Mouse (Mus musculus): ENCODE data around the gene Klrb1b. TPM values are rescaled to one million over a fixed set of nuclear protein-coding genes. Genes with fewer than 3 reads are reported as not detected.
A peak's percentile ranks its signal among the peaks of the same experiment; 100 is the strongest.

The Klrb1b gene
- polyA plus RNA-seq, 1 experiment from 2014 or later = not detected

GRCm38 (mm10) chr6:128851151-128851550 lies 25.0 kb upstream of the Klrb1b start:
- no peaks in the 10 kb centered on the region for H3K27me3 ChIP-seq (ENCODE audit: control insufficient read depth, insufficient read depth, low read length)
- 85% methylated on average over 2 of the region's 2 CpGs for WGBS

GRCm38 (mm10) chr6:128850671-128851070 lies 24.5 kb upstream of the Klrb1b start:
- Histone ChIP-seq H3K4me3 (ENCODE audit: low read length) (no peak overlapping the region), H3K27me3 (ENCODE audit: control insufficient read depth, insufficient read depth, low read length) (no peaks in the 10 kb centered on the region), H3K4me2 (replicated peaks; ENCODE audit: low read depth, low read length) (no peak overlapping the region), H3K36me3 (ENCODE audit: control insufficient read depth, insufficient read depth, low read length) (no peaks in the 10 kb centered on the region), H3K9ac (ENCODE audit: low read depth, low read length) (no peak overlapping the region), H3K4me1 (ENCODE audit: control insufficient read depth, insufficient read depth, low read length) (0 out of 2 replicates have a peak, but pooled peaks cover 2% of the 10 kb centered on the region), H3K9me3 (ENCODE audit: control insufficient read depth, low read length) (no peaks in the 10 kb centered on the region), H3K27ac (ENCODE audit: low read depth, low read length) (no peak overlapping the region)
- no peak for ATAC-seq (ENCODE audit: low FRiP score, low TSS enrichment)
- WGBS = 58% methylated on average over 2 of the region's 2 CpGs

More at GRCm38 (mm10) chr6:128851151-128851550, 25.0 kb upstream of the Klrb1b start:
- Histone ChIP-seq H3K36me3 (ENCODE audit: control insufficient read depth, insufficient read depth, low read length) (no peaks in the 10 kb centered on the region), H3K9me3 (ENCODE audit: control insufficient read depth, low read length) (no peaks in the 10 kb centered on the region), H3K4me3 (ENCODE audit: low read length) (no peak overlapping the region), H3K27ac (ENCODE audit: low read depth, low read length) (no peak overlapping the region), H3K4me2 (replicated peaks; ENCODE audit: low read depth, low read length) (no peak overlapping the region), H3K9ac (ENCODE audit: low read depth, low read length) (no peak overlapping the region), H3K4me1 (ENCODE audit: control insufficient read depth, insufficient read depth, low read length) (0 out of 2 replicates have a peak, but pooled peaks cover 4% of the 10 kb centered on the region)
- no peak for ATAC-seq (ENCODE audit: low FRiP score, low TSS enrichment)

GRCm38 (mm10) chr6:128849902-128850301 lies 23.8 kb upstream of the Klrb1b start:
- ATAC-seq (ENCODE audit: low FRiP score, low TSS enrichment) = no peak

GRCm38 (mm10) chr6:128847401-128847800 lies 21.3 kb upstream of the Klrb1b start:
- Histone ChIP-seq H3K36me3 (ENCODE audit: control insufficient read depth, insufficient read depth, low read length) (no peaks in the 10 kb centered on the region), H3K4me3 (ENCODE audit: low read length) (no peak overlapping the region), H3K27me3 (ENCODE audit: control insufficient read depth, insufficient read depth, low read length) (no peaks in the 10 kb centered on the region), H3K27ac (ENCODE audit: low read depth, low read length) (no peak overlapping the region), H3K9me3 (ENCODE audit: control insufficient read depth, low read length) (no peaks in the 10 kb centered on the region), H3K9ac (ENCODE audit: low read depth, low read length) (no peak overlapping the region), H3K4me2 (replicated peaks; ENCODE audit: low read depth, low read length) (no peak overlapping the region), H3K4me1 (ENCODE audit: control insufficient read depth, insufficient read depth, low read length) (no peaks in the 10 kb centered on the region)
- WGBS = 94% methylated on average over 4 of the region's 4 CpGs
- ATAC-seq (ENCODE audit: low FRiP score, low TSS enrichment) = no peak

More at GRCm38 (mm10) chr6:128849902-128850301, 23.8 kb upstream of the Klrb1b start:
- H3K27me3 ChIP-seq (ENCODE audit: control insufficient read depth, insufficient read depth, low read length) = no peaks in the 10 kb centered on the region
- H3K36me3 ChIP-seq (ENCODE audit: control insufficient read depth, insufficient read depth, low read length) = no peaks in the 10 kb centered on the region
- H3K9me3 ChIP-seq (ENCODE audit: control insufficient read depth, low read length) = no peaks in the 10 kb centered on the region
- H3K4me3 ChIP-seq (ENCODE audit: low read length) = no peak overlapping the region
- H3K4me2 ChIP-seq (replicated peaks; ENCODE audit: low read depth, low read length) = no peak overlapping the region
- 58% methylated on average over 2 of the region's 2 CpGs for WGBS
- no peak overlapping the region for H3K27ac ChIP-seq (ENCODE audit: low read depth, low read length)
- no peak overlapping the region for H3K9ac ChIP-seq (ENCODE audit: low read depth, low read length)
- H3K4me1 ChIP-seq (ENCODE audit: control insufficient read depth, insufficient read depth, low read length) = no peaks in the 10 kb centered on the region

- Histone ChIP-seq H3K36me3 (ENCODE audit: control insufficient read depth, insufficient read depth, low read length) (no peaks in the 10 kb centered on the region), H3K9me3 (ENCODE audit: control insufficient read depth, low read length) (no peaks in the 10 kb centered on the region), H3K9ac (ENCODE audit: low read depth, low read length) (no peak overlapping the region), H3K4me3 (ENCODE audit: low read length) (no peak overlapping the region), H3K27ac (ENCODE audit: low read depth, low read length) (no peak overlapping the region), H3K27me3 (ENCODE audit: control insufficient read depth, insufficient read depth, low read length) (no peaks in the 10 kb centered on the region), H3K4me2 (replicated peaks; ENCODE audit: low read depth, low read length) (no peak overlapping the region), H3K4me1 (ENCODE audit: control insufficient read depth, insufficient read depth, low read length) (0 out of 2 replicates have a peak, but pooled peaks cover 5% of the 10 kb centered on the region)
- no peak for ATAC-seq (ENCODE audit: low FRiP score, low TSS enrichment)
- WGBS = 74% methylated on average over 6 of the region's 9 CpGs
These were observed 19.9 kb upstream of the Klrb1b start for GRCm38 (mm10) chr6:128845998-128846542.

- ATAC-seq (ENCODE audit: low FRiP score, low TSS enrichment) = 0 out of 2 replicates have a peak, but pooled peaks have one; percentile 1
- 37% methylated on average over 7 of the region's 7 CpGs for WGBS
- Histone ChIP-seq H3K4me3 (ENCODE audit: low read length) (no peak overlapping the region), H3K4me2 (replicated peaks; ENCODE audit: low read depth, low read length) (0 out of 2 replicates have a peak overlapping the region, but pooled peaks have one; percentile 17), H3K27me3 (ENCODE audit: control insufficient read depth, insufficient read depth, low read length) (no peaks in the 10 kb centered on the region), H3K27ac (ENCODE audit: low read depth, low read length) (no peak overlapping the region), H3K36me3 (ENCODE audit: control insufficient read depth, insufficient read depth, low read length) (no peaks in the 10 kb centered on the region), H3K9me3 (ENCODE audit: control insufficient read depth, low read length) (no peaks in the 10 kb centered on the region), H3K9ac (ENCODE audit: low read depth, low read length) (no peak overlapping the region), H3K4me1 (ENCODE audit: control insufficient read depth, insufficient read depth, low read length) (0 out of 2 replicates have a peak, but pooled peaks cover 5% of the 10 kb centered on the region)
These were observed 19.3 kb upstream of the Klrb1b start for GRCm38 (mm10) chr6:128845319-128845979.

GRCm38 (mm10) chr6:128844586-128845080 lies 18.5 kb upstream of the Klrb1b start:
- H3K27ac ChIP-seq (ENCODE audit: low read depth, low read length) = no peak overlapping the region
- WGBS = 86% methylated on average over 5 of the region's 5 CpGs

GRCm38 (mm10) chr6:128844131-128844530 lies 18.0 kb upstream of the Klrb1b start:
- Histone ChIP-seq H3K9ac (ENCODE audit: low read depth, low read length) (no peak overlapping the region), H3K36me3 (ENCODE audit: control insufficient read depth, insufficient read depth, low read length) (no peaks in the 10 kb centered on the region), H3K4me2 (replicated peaks; ENCODE audit: low read depth, low read length) (peak overlapping the region; percentile 64), H3K4me1 (ENCODE audit: control insufficient read depth, insufficient read depth, low read length) (0 out of 2 replicates have a peak, but pooled peaks cover 9% of the 10 kb centered on the region), H3K9me3 (ENCODE audit: control insufficient read depth, low read length) (no peaks in the 10 kb centered on the region), H3K4me3 (ENCODE audit: low read length) (peak overlapping the region; percentile 89), H3K27ac (ENCODE audit: low read depth, low read length) (peak overlapping the region; percentile 20; the same call in 1 of the 2 replicates), H3K27me3 (ENCODE audit: control insufficient read depth, insufficient read depth, low read length) (no peaks in the 10 kb centered on the region)
- 26% methylated on average over 8 of the region's 8 CpGs for WGBS
- no peak for ATAC-seq (ENCODE audit: low FRiP score, low TSS enrichment)

More at GRCm38 (mm10) chr6:128844586-128845080, 18.5 kb upstream of the Klrb1b start:
- Histone ChIP-seq H3K4me1 (ENCODE audit: control insufficient read depth, insufficient read depth, low read length) (0 out of 2 replicates have a peak, but pooled peaks cover 9% of the 10 kb centered on the region), H3K27me3 (ENCODE audit: control insufficient read depth, insufficient read depth, low read length) (no peaks in the 10 kb centered on the region), H3K36me3 (ENCODE audit: control insufficient read depth, insufficient read depth, low read length) (no peaks in the 10 kb centered on the region), H3K4me2 (replicated peaks; ENCODE audit: low read depth, low read length) (no peak overlapping the region), H3K9me3 (ENCODE audit: control insufficient read depth, low read length) (no peaks in the 10 kb centered on the region), H3K4me3 (ENCODE audit: low read length) (no peak overlapping the region), H3K9ac (ENCODE audit: low read depth, low read length) (no peak overlapping the region)
- ATAC-seq (ENCODE audit: low FRiP score, low TSS enrichment) = no peak

GRCm38 (mm10) chr6:128843479-128843992 lies 17.4 kb upstream of the Klrb1b start:
- ATAC-seq (ENCODE audit: low FRiP score, low TSS enrichment) = peak; percentile 41
- peak overlapping the region; percentile 93 for H3K27ac ChIP-seq (ENCODE audit: low read depth, low read length)
- no peaks in the 10 kb centered on the region for H3K9me3 ChIP-seq (ENCODE audit: control insufficient read depth, low read length)
- H3K36me3 ChIP-seq (ENCODE audit: control insufficient read depth, insufficient read depth, low read length) = no peaks in the 10 kb centered on the region
- H3K4me2 ChIP-seq (replicated peaks; ENCODE audit: low read depth, low read length) = peak overlapping the region; percentile 64
- peak overlapping the region; percentile 68 for H3K9ac ChIP-seq (ENCODE audit: low read depth, low read length)
- no peaks in the 10 kb centered on the region for H3K27me3 ChIP-seq (ENCODE audit: control insufficient read depth, insufficient read depth, low read length)
- 0 out of 2 replicates have a peak, but pooled peaks cover 9% of the 10 kb centered on the region for H3K4me1 ChIP-seq (ENCODE audit: control insufficient read depth, insufficient read depth, low read length)
- WGBS = under 1% methylated on average over 22 of the region's 22 CpGs
- peak overlapping the region; percentile 89 for H3K4me3 ChIP-seq (ENCODE audit: low read length)

Measured in kidney, embryonic 14.5 days (tissue).